ENCODE assay signal across 25 mouse cellular contexts in genomic region chr13:98361161-98361560, GRCm38 (mm10). TPM values are rescaled to one million over a fixed set of nuclear protein-coding genes. Genes with fewer than 3 reads are reported as not detected.
DNase-seq lines count a peak whose midpoint lies in the region; ATAC-seq lines count a peak whose summit lies in the region.
"Had no signal": no experiment of that assay in that cellular context is flagged by ENCODE, and none has a peak within 500 bp of the region (broad histone marks: within the 10 kb centered on the region; RNA-seq: fewer than 3 reads in every experiment).

No protein-coding gene starts in this region.

- no peak for ATAC-seq in hindbrain, embryonic 11.5 days (ENCODE audit: low FRiP score)
- ATAC-seq in hindbrain, embryonic 14.5 days (ENCODE audit: low FRiP score) = no peak
- ATAC-seq: activated CD4-positive, CD25-positive, alpha-beta regulatory T cell, adult 4 months; CD4-positive, CD25-positive, alpha-beta regulatory T cell, adult 4 months; forebrain, embryonic 14.5 days; forebrain, embryonic 16.5 days; Patski had no signal

- H3K4me2 ChIP-seq in hindbrain, embryonic 11.5 days (replicated peaks; ENCODE audit: low read depth, low read length) = no peak overlapping the region
- no peak overlapping the region for H3K4me2 ChIP-seq in hindbrain, embryonic 14.5 days (replicated peaks)
- H3K4me2 ChIP-seq: embryonic facial prominence, embryonic 13.5 days; embryonic facial prominence, embryonic 15.5 days; forebrain, embryonic 12.5 days had no signal

- peaks cover 5% of the 10 kb centered on the region for H3K4me1 ChIP-seq in hindbrain, embryonic 11.5 days (replicated peaks; ENCODE audit: control insufficient read depth, insufficient read depth, low read length)
- H3K4me1 ChIP-seq in hindbrain, embryonic 14.5 days (replicated peaks; ENCODE audit: control insufficient read depth, insufficient read depth, low read length) = no peaks in the 10 kb centered on the region
- peaks cover 26% of the 10 kb centered on the region for H3K4me1 ChIP-seq in embryonic facial prominence, embryonic 10.5 days

- no peak overlapping the region for H3K27ac ChIP-seq in hindbrain, embryonic 11.5 days (ENCODE audit: low read depth, low read length)
- no peak overlapping the region for H3K27ac ChIP-seq in hindbrain, embryonic 14.5 days
- no peak overlapping the region for H3K27ac ChIP-seq in embryonic facial prominence, embryonic 10.5 days (replicated peaks)
- H3K27ac ChIP-seq: embryonic facial prominence, embryonic 13.5 days; embryonic facial prominence, embryonic 15.5 days; forebrain, embryonic 10.5 days; forebrain, embryonic 12.5 days had no signal

- 14% methylated on average over 5 of the region's 5 CpGs for WGBS in hindbrain, embryonic 11.5 days
- WGBS in hindbrain, embryonic 14.5 days = 6% methylated on average over 5 of the region's 5 CpGs
- 8% methylated on average over 5 of the region's 5 CpGs for WGBS in embryonic facial prominence, embryonic 10.5 days

- H3K4me3 ChIP-seq in hindbrain, embryonic 11.5 days (ENCODE audit: low read depth, low read length) = no peak overlapping the region
- H3K4me3 ChIP-seq in hindbrain, embryonic 14.5 days (replicated peaks; ENCODE audit: low read length) = no peak overlapping the region
- no peak overlapping the region for H3K4me3 ChIP-seq in embryonic facial prominence, embryonic 10.5 days
- H3K4me3 ChIP-seq: embryonic facial prominence, embryonic 13.5 days; embryonic facial prominence, embryonic 15.5 days; erythroblast, embryonic 14.5 days; forebrain, embryonic 10.5 days; forebrain, embryonic 12.5 days had no signal

- H3K27me3 ChIP-seq in hindbrain, embryonic 11.5 days (ENCODE audit: control insufficient read depth, insufficient read depth, low read length) = peaks cover 77% of the 10 kb centered on the region
- peaks cover 89% of the 10 kb centered on the region for H3K27me3 ChIP-seq in hindbrain, embryonic 14.5 days (ENCODE audit: control insufficient read depth, insufficient read depth, low read length)
- peaks cover 100% of the 10 kb centered on the region for H3K27me3 ChIP-seq in embryonic facial prominence, embryonic 10.5 days (replicated peaks; ENCODE audit: low read depth, poor library complexity, severe bottlenecking)
- H3K27me3 ChIP-seq: CH12.LX, Patski had no signal

- no peaks in the 10 kb centered on the region for H3K9me3 ChIP-seq in hindbrain, embryonic 11.5 days (ENCODE audit: control insufficient read depth, low read length)
- no peaks in the 10 kb centered on the region for H3K9me3 ChIP-seq in hindbrain, embryonic 14.5 days (ENCODE audit: control insufficient read depth, low read length)
- H3K9me3 ChIP-seq in embryonic facial prominence, embryonic 10.5 days = no peaks in the 10 kb centered on the region
- H3K9me3 ChIP-seq: embryonic facial prominence, embryonic 13.5 days; embryonic facial prominence, embryonic 15.5 days; forebrain, embryonic 10.5 days; forebrain, embryonic 12.5 days had no signal

- no peak overlapping the region for H3K9ac ChIP-seq in hindbrain, embryonic 11.5 days (ENCODE audit: low read depth, low read length)
- H3K9ac ChIP-seq in hindbrain, embryonic 14.5 days = no peak overlapping the region
- H3K9ac ChIP-seq: embryonic facial prominence, embryonic 13.5 days; embryonic facial prominence, embryonic 15.5 days; forebrain, embryonic 12.5 days had no signal

- peak; percentile 18 for DNase-seq in embryo, embryonic 10.5 days (ENCODE audit: low spot score)
- no peak for DNase-seq in embryo, embryonic 10 days (ENCODE audit: low spot score)
- DNase-seq in hindbrain, embryonic 11.5 days (ENCODE audit: low spot score) = peak; percentile 27
- DNase-seq in hindbrain, embryonic 14.5 days (ENCODE audit: low spot score) = no peak
- DNase-seq in embryonic facial prominence, embryonic 10.5 days (ENCODE audit: low spot score) = peak; percentile 9
- DNase-seq: adrenal gland, adult 8-10 months; adrenal gland, postnatal 14 days; adrenal gland, postnatal 36 days; B cell, adult 2 months; cerebellum, adult 11-12 months; cerebellum, adult 2 months; cerebellum, adult 9-10 months; cerebellum, postnatal 25 days had no signal

- H3K36me3 ChIP-seq in hindbrain, embryonic 11.5 days (ENCODE audit: control insufficient read depth, insufficient read depth, low read length) = no peaks in the 10 kb centered on the region
- H3K36me3 ChIP-seq in hindbrain, embryonic 14.5 days (replicated peaks; ENCODE audit: control insufficient read depth, insufficient read depth) = no peaks in the 10 kb centered on the region
- H3K36me3 ChIP-seq in embryonic facial prominence, embryonic 10.5 days (replicated peaks) = no peaks in the 10 kb centered on the region
- H3K36me3 ChIP-seq: embryonic facial prominence, embryonic 13.5 days; embryonic facial prominence, embryonic 15.5 days; forebrain, embryonic 10.5 days; forebrain, embryonic 12.5 days; G1E had no signal

RNA-seq across cellular contexts. Expression of gene Foxd1, which starts 7.1 kb away (rescaled TPM):
- polyA plus RNA-seq in hindbrain, embryonic 11.5 days (2014; fragmentation: Nextera tagmentation; extraction: Ambion mirVana) = 4.6 and 5.0 TPM in 2 replicates
- polyA plus RNA-seq in hindbrain, embryonic 14.5 days (2014; fragmentation: Nextera tagmentation; extraction: Ambion mirVana) = 0.89 and 1.1 TPM in 2 replicates
- 3.7 and 4.3 TPM in 2 replicates for polyA plus RNA-seq in embryonic facial prominence, embryonic 10.5 days (2016; fragmentation: Nextera tagmentation; extraction: Ambion mirVana)
- polyA plus RNA-seq: activated CD4-positive, CD25-positive, alpha-beta regulatory T cell, adult 4 months; CD4-positive, CD25-positive, alpha-beta regulatory T cell, adult 4 months; erythroblast, embryonic 14.5 days; G1E had no signal

RNA-seq across cellular contexts. Expression of gene Btf3, which starts 44.4 kb away (rescaled TPM):
- 784 and 800 TPM in 2 replicates for polyA plus RNA-seq in hindbrain, embryonic 11.5 days (2014; fragmentation: Nextera tagmentation; extraction: Ambion mirVana)
- 498 and 539 TPM in 2 replicates for polyA plus RNA-seq in hindbrain, embryonic 14.5 days (2014; fragmentation: Nextera tagmentation; extraction: Ambion mirVana)
- 764 and 773 TPM in 2 replicates for polyA plus RNA-seq in embryonic facial prominence, embryonic 10.5 days (2016; fragmentation: Nextera tagmentation; extraction: Ambion mirVana)

Comparison
In these comparisons a context has a peak if more than half of its experiments do, and no peak if none do; other contexts are left out.
1. DNase-seq: peak in embryo, embryonic 10.5 days (single experiment), hindbrain, embryonic 11.5 days (single experiment) and embryonic facial prominence, embryonic 10.5 days (single experiment); none in embryo, embryonic 10 days (single experiment) and hindbrain, embryonic 14.5 days (single experiment).